Mouse (Mus musculus) hindbrain, embryonic 11.5 days (tissue): ENCODE data around the gene Tlr12. TPM values are rescaled to one million over a fixed set of nuclear protein-coding genes. Genes with fewer than 3 reads are reported as not detected.

Source experiments
- ATAC-seq: fragments of 200-750 bp; cut with Nextera tagmentation; 2 replicates; pipeline ENCODE4 v1.8.0; 2017; ENCODE audit warnings: mild to moderate bottlenecking, moderate TSS enrichment, moderate library complexity; ENCODE audit not compliant: low FRiP score
- DNase-seq: peaks from one replicate; pipeline ENCODE4 v3.0.0-alpha.2; 2015; ENCODE audit warnings: low spot score
- H3K27ac ChIP-seq: fragments of 300-500 bp; sonication (generic); 2 replicates; pipeline ENCODE4 v1.5.1; 2014; ENCODE audit warnings: mild to moderate bottlenecking, low read depth, low read length
- H3K27me3 ChIP-seq: fragments of 300-500 bp; sonication (generic); 2 replicates; pipeline ENCODE4 v1.6.1; 2014; ENCODE audit warnings: mild to moderate bottlenecking, low read length, moderate library complexity, mixed read lengths; ENCODE audit not compliant: control insufficient read depth, insufficient read depth
- H3K36me3 ChIP-seq: fragments of 300-500 bp; sonication (generic); 2 replicates; pipeline ENCODE4 v1.6.1; 2014; ENCODE audit warnings: mild to moderate bottlenecking, low read length, moderate library complexity, mixed read lengths; ENCODE audit not compliant: control insufficient read depth, insufficient read depth
- H3K4me1 ChIP-seq: fragments of 300-500 bp; sonication (generic); replicated peaks from 2 replicates; pipeline ENCODE4 v1.6.1; 2014; ENCODE audit warnings: low read length, mixed read lengths; ENCODE audit not compliant: control insufficient read depth, insufficient read depth
- H3K4me2 ChIP-seq: fragments of 300-500 bp; sonication (generic); replicated peaks from 2 replicates; pipeline ENCODE4 v1.6.1; 2014; ENCODE audit warnings: mild to moderate bottlenecking, low read depth, low read length
- H3K4me3 ChIP-seq: fragments of 300-500 bp; sonication (generic); 2 replicates; pipeline ENCODE4 v1.5.1; 2014; ENCODE audit warnings: low read depth, low read length
- H3K9ac ChIP-seq: fragments of 300-500 bp; sonication (generic); 2 replicates; pipeline ENCODE4 v1.6.1; 2014; ENCODE audit warnings: low read depth, low read length
- H3K9me3 ChIP-seq: fragments of 300-500 bp; sonication (generic); 2 replicates; pipeline ENCODE4 v1.6.1; 2016; ENCODE audit warnings: low read length; ENCODE audit not compliant: control insufficient read depth
- WGBS: fragments of 180-500 bp; shearing (Covaris S2); extraction: QIAGEN DNeasy Blood & Tissue Kit; methylation state at CpG from one replicate; pipeline ENCODE4 v1.1.7; 2014; 5-methylcytosine and 5-hydroxymethylcytosine counted together
- polyA plus RNA-seq: library from polyadenylated mRNA; unstranded; fragments of >200 nt; fragmentation: Nextera tagmentation; extraction: Ambion mirVana; gene quantifications from 2 replicates; pipeline ENCODE4 v1.2.1, GENCODE M21; 2014

Gene Tlr12
- polyA plus RNA-seq, 1 experiment from 2014 or later = 0.20 TPM

GRCm38 (mm10) chr4:128652584-128653298 lies 34.3 kb upstream of the Tlr12 start:
- 52% methylated on average over 5 of the region's 5 CpGs for WGBS
- peaks cover 2% of the 10 kb centered on the region; the same call in 1 of the 2 replicates for H3K27me3 ChIP-seq
- no peak overlapping the region for H3K4me2 ChIP-seq
- no peaks in the 10 kb centered on the region for H3K9me3 ChIP-seq
- no peak overlapping the region for H3K4me3 ChIP-seq
- H3K9ac ChIP-seq = no peak overlapping the region
- DNase-seq (no peak), ATAC-seq (no peak)
- H3K36me3 ChIP-seq = no peaks in the 10 kb centered on the region
- H3K4me1 ChIP-seq = peaks cover 2% of the 10 kb centered on the region; the same call in 1 of the 2 replicates
- peak overlapping the region; percentile 60; the same call in 1 of the 2 replicates for H3K27ac ChIP-seq

- Histone ChIP-seq H3K9me3 (no peaks in the 10 kb centered on the region), H3K4me2 (no peak overlapping the region), H3K36me3 (no peaks in the 10 kb centered on the region), H3K9ac (no peak overlapping the region), H3K27ac (no peak overlapping the region), H3K4me3 (no peak overlapping the region), H3K27me3 (peaks cover 1% of the 10 kb centered on the region; the same call in 1 of the 2 replicates), H3K4me1 (peaks cover 2% of the 10 kb centered on the region; the same call in 1 of the 2 replicates)
- ATAC-seq = no peak
- WGBS = 57% methylated on average over 3 of the region's 3 CpGs
- no peak for DNase-seq
Observed at GRCm38 (mm10) chr4:128651530-128651929, 33.1 kb upstream of the Tlr12 start.

- no peak overlapping the region for H3K27ac ChIP-seq
- H3K36me3 ChIP-seq = no peaks in the 10 kb centered on the region
- H3K4me1 ChIP-seq = no peaks in the 10 kb centered on the region
- no peaks in the 10 kb centered on the region for H3K9me3 ChIP-seq
- DNase-seq (no peak), ATAC-seq (no peak)
- no peak overlapping the region for H3K4me3 ChIP-seq
- H3K9ac ChIP-seq = no peak overlapping the region
- 48% methylated on average over 8 of the region's 8 CpGs for WGBS
- no peak overlapping the region for H3K4me2 ChIP-seq
- H3K27me3 ChIP-seq = no peaks in the 10 kb centered on the region
Observed at GRCm38 (mm10) chr4:128648567-128649255, 30.3 kb upstream of the Tlr12 start.

- no peak for DNase-seq
- no peaks in the 10 kb centered on the region for H3K27me3 ChIP-seq
- 41% methylated on average over 7 of the region's 7 CpGs for WGBS
- H3K9me3 ChIP-seq = no peaks in the 10 kb centered on the region
- H3K4me3 ChIP-seq = no peak overlapping the region
- no peaks in the 10 kb centered on the region for H3K36me3 ChIP-seq
- no peak overlapping the region for H3K9ac ChIP-seq
- H3K4me1 ChIP-seq = no peaks in the 10 kb centered on the region; the same call in 1 of the 2 replicates
- no peak overlapping the region for H3K27ac ChIP-seq
- no peak for ATAC-seq
- H3K4me2 ChIP-seq = no peak overlapping the region
Observed at GRCm38 (mm10) chr4:128646762-128647161, 28.3 kb upstream of the Tlr12 start.

GRCm38 (mm10) chr4:128645896-128646295 lies 27.5 kb upstream of the Tlr12 start:
- Histone ChIP-seq H3K36me3 (no peaks in the 10 kb centered on the region), H3K9me3 (no peaks in the 10 kb centered on the region), H3K27ac (no peak overlapping the region), H3K4me3 (no peak overlapping the region), H3K4me1 (no peaks in the 10 kb centered on the region; the same call in 1 of the 2 replicates), H3K27me3 (no peaks in the 10 kb centered on the region), H3K9ac (no peak overlapping the region), H3K4me2 (no peak overlapping the region)
- DNase-seq = no peak
- no peak for ATAC-seq
- 68% methylated on average over 6 of the region's 6 CpGs for WGBS

- H3K9ac ChIP-seq = no peak overlapping the region
- H3K9me3 ChIP-seq = no peaks in the 10 kb centered on the region
- H3K27ac ChIP-seq = no peak overlapping the region
- peaks cover 4% of the 10 kb centered on the region; the same call in 1 of the 2 replicates for H3K4me1 ChIP-seq
- H3K27me3 ChIP-seq = no peaks in the 10 kb centered on the region
- no peak for DNase-seq
- no peaks in the 10 kb centered on the region for H3K36me3 ChIP-seq
- 58% methylated on average over 23 of the region's 23 CpGs for WGBS
- no peak overlapping the region for H3K4me2 ChIP-seq
- no peak overlapping the region for H3K4me3 ChIP-seq
- ATAC-seq = no peak
Observed at GRCm38 (mm10) chr4:128641766-128642717, 23.6 kb upstream of the Tlr12 start.

- no peak for DNase-seq
- Histone ChIP-seq H3K9me3 (no peaks in the 10 kb centered on the region), H3K27ac (no peak overlapping the region), H3K4me3 (no peak overlapping the region), H3K9ac (no peak overlapping the region), H3K36me3 (no peaks in the 10 kb centered on the region), H3K27me3 (no peaks in the 10 kb centered on the region), H3K4me2 (no peak overlapping the region), H3K4me1 (peaks cover 4% of the 10 kb centered on the region; the same call in 1 of the 2 replicates)
- 87% methylated on average over 18 of the region's 18 CpGs for WGBS
- no peak for ATAC-seq
Observed at GRCm38 (mm10) chr4:128638265-128638923, 20.0 kb upstream of the Tlr12 start.

- 41% methylated on average over 11 of the region's 11 CpGs for WGBS
- Histone ChIP-seq H3K4me1 (peaks cover 4% of the 10 kb centered on the region; the same call in 1 of the 2 replicates), H3K9ac (no peak overlapping the region), H3K36me3 (no peaks in the 10 kb centered on the region), H3K27ac (peak overlapping the region; percentile 42; the same call in 1 of the 2 replicates), H3K27me3 (no peaks in the 10 kb centered on the region), H3K4me2 (0 out of 2 replicates have a peak overlapping the region, but pooled peaks have one; percentile 11), H3K4me3 (no peak overlapping the region), H3K9me3 (no peaks in the 10 kb centered on the region)
- DNase-seq = no peak
- ATAC-seq = no peak
Observed at GRCm38 (mm10) chr4:128637250-128637649, 18.8 kb upstream of the Tlr12 start.
